Comparison of ENCODE assay signal across 15 mouse cellular contexts in the genomic region with DNA sequence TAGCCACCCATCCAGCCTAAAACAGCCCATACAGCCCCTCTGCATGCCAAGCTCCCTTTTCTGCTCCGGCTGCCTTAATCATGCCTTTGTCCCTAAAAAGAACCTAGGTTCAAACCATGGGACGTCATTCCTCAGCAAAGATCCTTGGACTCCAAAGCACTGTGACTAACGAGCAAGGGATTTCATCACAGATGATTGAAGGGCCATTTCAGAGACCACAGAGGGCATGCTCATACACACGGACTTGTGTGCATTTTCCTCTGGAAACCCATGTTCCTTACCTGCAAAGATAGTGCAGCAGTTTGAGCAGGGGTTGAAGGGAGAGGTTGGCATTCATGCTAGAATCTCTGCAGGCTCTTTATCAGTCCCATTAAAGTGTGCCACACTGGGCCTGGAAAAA. TPM values are rescaled to one million over a fixed set of nuclear protein-coding genes. Genes with fewer than 3 reads are reported as not detected.
DNase-seq lines count a peak whose midpoint lies in the region.
"Had no signal": no experiment of that assay in that cellular context is flagged by ENCODE, and none has a peak within 500 bp of the region (broad histone marks: within the 10 kb centered on the region; RNA-seq: fewer than 3 reads in every experiment).

No protein-coding gene starts in this region.

- peak; percentile 63 for DNase-seq in adrenal gland, adult 2 months
- no peak for DNase-seq in adrenal gland, adult 18-20 months (ENCODE audit: low spot score in 2 of 2)
- DNase-seq in heart, adult 11 months, result peak; percentile 62
- no peak for DNase-seq in heart, postnatal 36 days
- DNase-seq in lung, postnatal 36 days, result peak; percentile 15
- no peak for DNase-seq in lung, postnatal 25 days (ENCODE audit: low spot score)
- peak; percentile 17 for DNase-seq in adrenal gland, postnatal 14 days
- no peak for DNase-seq in spleen, postnatal 4 days (ENCODE audit: low spot score in 2 of 2)
- DNase-seq: cerebellum, adult 11 months; cerebellum, adult 18-20 months; cerebellum, adult 8-10 months; cerebellum, adult 9-11 months; cerebellum, postnatal 14 days; cerebellum, postnatal 36 days; embryo, embryonic 11 days had no signal

- intact Hi-C loops in heart, postnatal 36 days (cut with DNase I), result no loop called here

RNA-seq across cellular contexts. Expression of gene Eci2, which starts 37.5 kb away (rescaled TPM):
- 100 to 1,000 TPM in 1 of 2 experiments, 10 to 100 TPM in 1; 98.3 to 131 TPM for total RNA-seq in adrenal gland, adult 2 months (2021)
- 38.3 and 39.4 TPM in 2 replicates for polyA plus RNA-seq in adrenal gland, adult 2 months (2012; rRNA removed)
- 100 to 1,000 TPM; 105 to 116 TPM for total RNA-seq in adrenal gland, adult 18-20 months (2021)
- total RNA-seq in heart, postnatal 36 days (2021), result 100 to 1,000 TPM; 280 to 307 TPM
- total RNA-seq in adrenal gland, postnatal 14 days (2021), result 164 and 182 TPM in 2 replicates

Comparison
In these comparisons a context has a peak if more than half of its experiments do, and no peak if none do; other contexts are left out.
1. DNase-seq: peak in adrenal gland, adult 2 months (single experiment), heart, adult 11 months (single experiment), lung, postnatal 36 days (single experiment) and adrenal gland, postnatal 14 days (single experiment); none in adrenal gland, adult 18-20 months (0 of 2), heart, postnatal 36 days (0 of 2), lung, postnatal 25 days (single experiment) and spleen, postnatal 4 days (0 of 2).